Mouse (Mus musculus) cerebellum, adult 2 months (tissue): ENCODE measurements around the gene Gm38394.
A peak's percentile ranks its signal among the peaks of the same experiment; 100 is the strongest.

Experiments used
- CTCF ChIP-seq: fragments of 200-500 bp; IDR thresholded peaks from 2 replicates; pipeline ENCODE4 v1.5.1; 2011; ENCODE audit warnings: low read depth, mild to moderate bottlenecking, control low read depth, low read length, moderate library complexity, borderline replicate concordance; ENCODE audit not compliant: insufficient read depth
- POLR2A ChIP-seq: fragments of 200-500 bp; IDR thresholded peaks from 2 replicates; pipeline ENCODE4 v1.6.1; 2011; ENCODE audit warnings: low read length, control low read depth, borderline replicate concordance; ENCODE audit not compliant: insufficient read depth

- TF ChIP-seq CTCF (peak; percentile 94), POLR2A (peak; percentile 68; the same call in 1 of the 2 replicates)
These were observed 51.2 kb downstream of the Gm38394 start, which contains the start of gene Snrpe for GRCm38 (mm10) chr1:133609771-133610502.
